Mouse (Mus musculus): ENCODE measurements around the gene Arid1a. TPM values are rescaled to one million over a fixed set of nuclear protein-coding genes. Genes with fewer than 3 reads are reported as not detected.

Gene Arid1a
- polyA plus RNA-seq, 1 experiment, result 29.1 TPM

DNA sequence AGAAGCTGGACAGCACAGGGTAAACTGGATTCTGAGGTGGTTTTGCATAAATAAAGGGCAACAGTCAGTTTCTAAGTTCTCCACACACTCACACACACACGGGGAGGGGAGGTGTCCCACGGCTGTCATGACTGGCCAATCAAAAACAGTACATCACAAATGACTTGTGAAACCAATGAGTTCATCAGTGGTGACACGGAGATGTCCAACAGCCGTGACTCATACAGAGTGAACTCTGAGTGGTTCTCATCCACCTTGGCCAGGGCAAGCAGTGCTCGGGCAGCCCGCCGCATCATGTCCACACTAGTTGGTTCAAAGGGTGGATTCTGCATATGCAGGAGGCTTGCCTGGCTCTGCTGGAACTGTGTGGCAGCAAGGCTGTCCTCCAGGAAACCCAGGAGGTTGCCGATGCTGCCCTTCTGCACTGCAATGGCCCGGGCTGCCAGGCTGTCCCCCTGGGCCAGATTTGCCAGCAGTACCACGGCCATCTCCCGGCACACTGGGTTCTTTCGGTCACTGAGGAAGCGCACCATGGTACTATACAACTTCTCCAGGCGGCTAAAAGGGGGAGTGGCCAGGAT, 76.3 kb downstream of the Arid1a start:
- peaks cover 50% of the 10 kb centered on the region for H3K4me1 ChIP-seq
- H3K27me3 ChIP-seq (replicated peaks), result peaks cover 2% of the 10 kb centered on the region
- no peak for TF ChIP-seq GATA1 (IDR thresholded peaks at IDR 0.05; ENCODE audit: borderline replicate concordance, low read length)
- no peak overlapping the region for H3K4me3 ChIP-seq (replicated peaks)
- peaks cover 78% of the 10 kb centered on the region for H3K36me3 ChIP-seq (replicated peaks; ENCODE audit: low read length)
- no peaks in the 10 kb centered on the region for H3K9me3 ChIP-seq

GRCm38 (mm10) chr4:133679629-133680028, 76.9 kb downstream of the Arid1a start:
- peaks cover 49% of the 10 kb centered on the region for H3K4me1 ChIP-seq
- peaks cover 72% of the 10 kb centered on the region for H3K36me3 ChIP-seq (replicated peaks; ENCODE audit: low read length)
- no peaks in the 10 kb centered on the region; the same call in 1 of the 2 replicates for H3K9me3 ChIP-seq
- H3K27me3 ChIP-seq (replicated peaks), result peaks cover 2% of the 10 kb centered on the region
- H3K4me3 ChIP-seq (replicated peaks), result no peak overlapping the region
- TF ChIP-seq FLI1 (IDR thresholded peaks at IDR 0.05; ENCODE audit: low read length) (no peak), GATA1 (IDR thresholded peaks at IDR 0.05; ENCODE audit: borderline replicate concordance, low read length) (no peak)

DNA sequence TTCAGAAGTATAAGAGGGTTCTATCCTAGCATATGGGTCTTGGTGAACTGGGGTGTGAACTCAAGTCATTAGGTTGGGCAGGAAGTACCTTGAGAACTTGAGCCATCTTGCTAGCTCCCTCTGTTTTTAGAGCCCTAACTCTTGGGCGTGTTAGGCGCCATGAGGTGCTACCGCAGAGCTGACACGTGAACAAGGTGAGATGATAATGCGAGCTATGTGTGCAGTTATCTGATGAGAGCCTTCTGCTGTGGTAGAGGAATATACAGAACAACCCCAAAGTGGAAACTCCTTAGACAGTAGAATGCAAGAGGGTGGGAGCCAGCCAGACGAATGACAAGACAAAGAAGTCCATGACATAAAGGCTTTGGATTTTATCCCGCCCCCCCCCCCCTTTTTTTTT, 79.3 kb downstream of the Arid1a start:
- Histone ChIP-seq H3K9me3 (no peaks in the 10 kb centered on the region; the same call in 1 of the 2 replicates), H3K27me3 (replicated peaks) (peaks cover 3% of the 10 kb centered on the region), H3K4me3 (replicated peaks) (no peak overlapping the region), H3K4me1 (peaks cover 54% of the 10 kb centered on the region), H3K36me3 (replicated peaks; ENCODE audit: low read length) (peaks cover 49% of the 10 kb centered on the region)
- TF ChIP-seq FLI1 (IDR thresholded peaks at IDR 0.05; ENCODE audit: low read length) (no peak), GATA1 (IDR thresholded peaks at IDR 0.05; ENCODE audit: borderline replicate concordance, low read length) (no peak)

- H3K36me3 ChIP-seq (replicated peaks; ENCODE audit: low read length), result peaks cover 38% of the 10 kb centered on the region
- peaks cover 3% of the 10 kb centered on the region for H3K27me3 ChIP-seq (replicated peaks)
- peaks cover 57% of the 10 kb centered on the region for H3K4me1 ChIP-seq
- no peak for TF ChIP-seq FLI1 (IDR thresholded peaks at IDR 0.05; ENCODE audit: low read length)
- TF ChIP-seq GATA1 (IDR thresholded peaks at IDR 0.05; ENCODE audit: borderline replicate concordance, low read length), result no peak
- H3K9me3 ChIP-seq, result no peaks in the 10 kb centered on the region; the same call in 1 of the 2 replicates
- H3K4me3 ChIP-seq (replicated peaks), result no peak overlapping the region
Measured at GRCm38 (mm10) chr4:133676189-133676588, 80.4 kb downstream of the Arid1a start.

DNA sequence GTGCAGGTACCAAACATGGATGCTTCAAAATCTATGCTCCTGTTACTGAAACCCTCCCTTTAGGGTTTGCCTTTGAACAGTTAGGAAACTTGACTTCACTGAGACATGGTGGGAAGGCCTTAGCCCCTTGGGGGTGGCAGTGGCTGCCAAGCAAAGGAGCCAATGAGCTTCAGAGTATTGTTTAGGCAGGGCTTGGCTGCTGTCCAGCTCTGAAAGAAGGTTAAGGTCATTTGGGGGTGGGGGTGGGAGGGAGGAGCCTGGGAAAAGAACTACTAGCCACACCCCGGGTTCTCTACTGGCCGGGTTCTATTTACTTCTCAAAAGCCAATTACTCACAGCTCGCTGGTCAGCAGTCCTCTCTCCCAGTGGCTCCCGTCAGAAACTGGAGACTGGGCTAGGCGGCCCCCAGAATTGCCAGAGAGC, 81.0 kb downstream of the Arid1a start:
- Histone ChIP-seq H3K27me3 (replicated peaks) (peaks cover 3% of the 10 kb centered on the region), H3K4me3 (replicated peaks) (no peak overlapping the region), H3K36me3 (replicated peaks; ENCODE audit: low read length) (peaks cover 32% of the 10 kb centered on the region), H3K9me3 (no peaks in the 10 kb centered on the region; the same call in 1 of the 2 replicates), H3K4me1 (peaks cover 56% of the 10 kb centered on the region)
- TF ChIP-seq FLI1 (IDR thresholded peaks at IDR 0.05; ENCODE audit: low read length), result no peak
- TF ChIP-seq GATA1 (IDR thresholded peaks at IDR 0.05; ENCODE audit: borderline replicate concordance, low read length), result no peak

DNA sequence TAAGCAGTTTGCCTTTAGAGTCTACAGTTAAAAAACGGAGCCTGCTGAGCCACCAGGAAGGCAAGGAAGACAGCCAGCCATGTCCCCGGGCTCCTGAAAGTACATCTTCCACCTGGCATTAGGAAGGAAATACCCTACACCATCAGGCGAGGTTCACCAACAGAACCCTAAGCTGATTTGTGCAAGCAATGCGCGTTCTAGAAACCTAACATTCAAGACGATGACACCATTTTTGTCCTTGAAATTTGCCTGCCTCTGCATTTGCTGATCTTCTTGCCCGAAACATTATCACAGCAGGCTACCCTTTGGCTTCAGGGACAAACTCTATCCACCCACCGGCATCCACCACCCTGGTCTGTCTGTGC, 82.3 kb downstream of the Arid1a start:
- peaks cover 25% of the 10 kb centered on the region for H3K36me3 ChIP-seq (replicated peaks; ENCODE audit: low read length)
- H3K4me3 ChIP-seq (replicated peaks), result peak overlapping the region; percentile 99
- peaks cover 64% of the 10 kb centered on the region for H3K4me1 ChIP-seq
- TF ChIP-seq GATA1 (IDR thresholded peaks at IDR 0.05; ENCODE audit: borderline replicate concordance, low read length) (no peak), FLI1 (IDR thresholded peaks at IDR 0.05; ENCODE audit: low read length) (no peak)
- no peaks in the 10 kb centered on the region; the same call in 1 of the 2 replicates for H3K9me3 ChIP-seq
- H3K27me3 ChIP-seq (replicated peaks), result peaks cover 3% of the 10 kb centered on the region

DNA sequence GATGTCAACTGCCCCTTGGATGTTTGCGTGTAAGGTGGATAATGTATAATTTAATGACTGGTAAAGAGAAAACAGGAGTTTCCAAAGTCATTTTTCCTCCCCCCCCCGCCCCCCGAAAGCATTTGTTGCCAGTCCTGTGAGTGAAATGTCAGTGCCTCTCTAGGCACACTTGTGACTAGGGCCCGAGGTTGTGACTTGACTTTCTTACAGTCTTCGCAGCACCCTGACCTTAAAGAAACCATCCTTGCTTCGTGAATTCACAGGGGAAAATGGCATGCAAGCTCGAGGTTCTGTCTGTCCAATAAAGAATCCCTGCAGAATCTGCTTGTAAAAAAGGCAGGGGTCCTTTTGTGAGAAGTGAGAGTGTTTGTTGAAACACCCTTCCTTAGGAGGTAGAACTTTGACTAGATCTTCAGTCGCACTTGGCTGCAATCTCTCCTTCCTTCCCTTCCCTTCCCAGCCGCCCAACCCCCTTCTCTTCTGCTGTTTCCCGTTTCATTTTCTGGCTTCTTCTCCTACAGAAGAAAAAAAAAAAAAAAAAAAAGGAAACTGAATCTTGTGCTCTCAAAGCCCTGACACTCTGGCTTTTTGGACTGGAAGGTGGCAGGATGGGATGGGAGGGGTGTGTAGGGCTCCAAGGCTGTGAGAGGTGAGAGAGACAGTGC, 82.8 kb downstream of the Arid1a start:
- TF ChIP-seq GATA1 (IDR thresholded peaks at IDR 0.05; ENCODE audit: borderline replicate concordance, low read length), result no peak
- no peak for TF ChIP-seq FLI1 (IDR thresholded peaks at IDR 0.05; ENCODE audit: low read length)
- peaks cover 3% of the 10 kb centered on the region for H3K27me3 ChIP-seq (replicated peaks)
- peaks cover 28% of the 10 kb centered on the region for H3K36me3 ChIP-seq (replicated peaks; ENCODE audit: low read length)
- H3K4me3 ChIP-seq (replicated peaks), result peak overlapping the region; percentile 99
- H3K4me1 ChIP-seq, result peaks cover 69% of the 10 kb centered on the region
- H3K9me3 ChIP-seq, result no peaks in the 10 kb centered on the region; the same call in 1 of the 2 replicates

GRCm38 (mm10) chr4:133672845-133673647, 83.5 kb downstream of the Arid1a start:
- H3K4me1 ChIP-seq, result peaks cover 77% of the 10 kb centered on the region

DNA sequence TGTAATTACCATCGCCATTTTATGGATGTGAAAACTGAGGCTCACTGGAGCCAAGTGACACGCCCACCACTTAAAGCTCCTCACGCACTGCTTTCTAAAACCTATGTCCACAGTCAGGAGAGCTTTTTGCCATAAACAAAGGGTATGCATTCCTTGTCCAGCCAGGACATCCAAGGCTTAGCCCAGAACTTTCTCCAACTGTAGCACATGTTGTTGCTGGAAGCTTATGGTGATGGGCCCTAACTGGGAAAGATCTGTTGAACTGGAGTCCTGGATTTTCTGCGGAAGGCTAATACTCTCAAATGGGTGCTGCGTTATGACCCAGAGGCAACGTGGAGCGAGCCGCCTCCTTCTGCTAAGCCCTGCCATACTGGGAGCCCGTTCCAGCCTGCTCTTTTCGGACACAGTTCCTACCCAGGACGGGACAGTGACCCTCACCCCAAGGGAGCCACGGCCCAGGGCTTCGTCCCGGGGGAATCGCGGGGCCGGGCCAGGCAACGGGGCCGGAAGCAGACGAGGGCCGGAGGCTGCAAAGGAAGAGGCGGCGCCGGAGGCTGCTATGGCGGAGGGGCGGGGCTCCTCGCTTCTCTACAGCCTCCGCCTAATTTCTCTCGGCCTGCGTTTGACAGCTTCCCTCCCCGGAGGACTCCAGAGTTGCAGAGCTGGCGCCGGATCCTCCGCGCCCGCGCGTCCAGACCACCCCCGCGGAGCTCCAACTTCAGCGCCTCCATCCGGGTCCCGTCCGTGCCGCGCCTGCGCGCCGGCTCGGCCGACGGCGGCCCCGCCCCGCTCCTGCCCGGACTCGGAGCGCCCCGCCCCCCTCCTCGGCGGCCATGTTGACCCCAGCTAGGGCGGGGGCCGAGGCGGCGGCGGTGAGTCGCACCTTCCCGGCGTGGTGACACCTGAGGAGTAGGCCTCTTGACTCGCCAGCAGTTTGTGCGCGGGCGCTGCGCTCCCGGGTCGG, 84.4 kb downstream of the Arid1a start, which contains the start of gene Pigv:
Pigv (minus strand) TSS at position 767 of the 964 bp plus-strand sequence.
- no peak for TF ChIP-seq FLI1 (IDR thresholded peaks at IDR 0.05; ENCODE audit: low read length)
- TF ChIP-seq GATA1 (IDR thresholded peaks at IDR 0.05; ENCODE audit: borderline replicate concordance, low read length), result no peak
- peaks cover 3% of the 10 kb centered on the region for H3K27me3 ChIP-seq (replicated peaks)
- no peaks in the 10 kb centered on the region; the same call in 1 of the 2 replicates for H3K9me3 ChIP-seq
- peaks cover 84% of the 10 kb centered on the region for H3K4me1 ChIP-seq
- peaks cover 29% of the 10 kb centered on the region for H3K36me3 ChIP-seq (replicated peaks; ENCODE audit: low read length)
- H3K4me3 ChIP-seq (replicated peaks), result peak within 1 kb of the TSS; percentile 99

More at GRCm38 (mm10) chr4:133672845-133673647, 83.5 kb downstream of the Arid1a start:
- peaks cover 28% of the 10 kb centered on the region for H3K36me3 ChIP-seq (replicated peaks; ENCODE audit: low read length)
- H3K4me3 ChIP-seq (replicated peaks), result peak overlapping the region; percentile 99
- no peak for TF ChIP-seq FLI1 (IDR thresholded peaks at IDR 0.05; ENCODE audit: low read length)
- no peak; the same call in 2 of the 3 replicates for TF ChIP-seq GATA1 (IDR thresholded peaks at IDR 0.05; ENCODE audit: borderline replicate concordance, low read length)
- no peaks in the 10 kb centered on the region; the same call in 1 of the 2 replicates for H3K9me3 ChIP-seq
- H3K27me3 ChIP-seq (replicated peaks), result peaks cover 3% of the 10 kb centered on the region

All from megakaryocyte, embryonic 14.5 days (primary cell).